Mouse (Mus musculus): ENCODE measurements around the gene Rab11fip3. TPM values are rescaled to one million over a fixed set of nuclear protein-coding genes. Genes with fewer than 3 reads are reported as not detected.

Gene Rab11fip3
- polyA plus RNA-seq, 1 experiment: 41.3 TPM

GRCm38 (mm10) chr17:25944366-25945163 lies 124.8 kb downstream of the Rab11fip3 start, which contains the start of the genes Pigq and Nhlrc4:
Pigq (minus strand) TSS chr17:25944936.
Nhlrc4 (minus strand) TSS chr17:25944961.
- DNase-seq (ENCODE audit: low read depth, low spot score): no peak
- 55% methylated on average over 6 of the region's 6 CpGs for WGBS

GRCm38 (mm10) chr17:25943769-25944168 lies 125.6 kb downstream of the Rab11fip3 start:
- DNase-seq (ENCODE audit: low read depth, low spot score): no peak
- WGBS: 85% methylated on average over 9 of the region's 9 CpGs

- DNase-seq (ENCODE audit: low read depth, low spot score): no peak
- 59% methylated on average over 3 of the region's 3 CpGs for WGBS
Observed at GRCm38 (mm10) chr17:25943221-25943620, 126.1 kb downstream of the Rab11fip3 start.

GRCm38 (mm10) chr17:25942597-25943151 lies 126.7 kb downstream of the Rab11fip3 start:
- 50% methylated on average over 2 of the region's 2 CpGs for WGBS
- no peak for DNase-seq (ENCODE audit: low read depth, low spot score)

- DNase-seq (ENCODE audit: low read depth, low spot score): no peak
- 2% methylated on average over 54 of the region's 54 CpGs for WGBS
Observed at GRCm38 (mm10) chr17:25941511-25942241, 127.7 kb downstream of the Rab11fip3 start.

Other genes with a start within 250 kb of the Rab11fip3 start
- 30.4 and 39.6 TPM in 2 replicates for gene Wdr24, start 245.9 kb downstream of the Rab11fip3 start, polyA plus RNA-seq (2012; rRNA removed)
- 48.8 and 54.5 TPM in 2 replicates for gene Jmjd8, start 240.7 kb downstream of the Rab11fip3 start, polyA plus RNA-seq (2012; rRNA removed)
- gene Stub1, start 236.2 kb downstream of the Rab11fip3 start, polyA plus RNA-seq (2012; rRNA removed): 155 and 157 TPM in 2 replicates
- 4.1 and 4.6 TPM in 2 replicates for gene Rhbdl1, start 232.3 kb downstream of the Rab11fip3 start, polyA plus RNA-seq (2012; rRNA removed)
- gene Gm20683, start 227.8 kb downstream of the Rab11fip3 start, polyA plus RNA-seq (2012; rRNA removed): 22.2 and 32.3 TPM in 2 replicates
- gene Rhot2, start 224.7 kb downstream of the Rab11fip3 start, polyA plus RNA-seq (2012; rRNA removed): 59.9 and 83.1 TPM in 2 replicates
- 18.6 and 19.8 TPM in 2 replicates for gene Wdr90, start 208.1 kb downstream of the Rab11fip3 start, polyA plus RNA-seq (2012; rRNA removed)
- 39.8 and 49.0 TPM in 2 replicates for gene Mcrip2, start 200.8 kb downstream of the Rab11fip3 start, polyA plus RNA-seq (2012; rRNA removed)
- gene Mettl26, start 194.5 kb downstream of the Rab11fip3 start, polyA plus RNA-seq (2012; rRNA removed): 78.7 and 115 TPM in 2 replicates
- 0.78 and 1.0 TPM in 2 replicates for gene Wfikkn1, start 188.7 kb downstream of the Rab11fip3 start, polyA plus RNA-seq (2012; rRNA removed)
- gene Rab40c, start 149.8 kb downstream of the Rab11fip3 start, polyA plus RNA-seq (2012; rRNA removed): 38.0 and 40.7 TPM in 2 replicates
- gene Pigq, start 124.6 kb downstream of the Rab11fip3 start, polyA plus RNA-seq (2012; rRNA removed): 73.7 and 90.3 TPM in 2 replicates
- not detected in 2 replicates for gene Nhlrc4, start 124.6 kb downstream of the Rab11fip3 start, polyA plus RNA-seq (2012; rRNA removed)
- not detected in 2 replicates for gene A930017K11Rik, start 117.0 kb downstream of the Rab11fip3 start, polyA plus RNA-seq (2012; rRNA removed)
- 26.1 and 44.5 TPM in 2 replicates for gene Capn15, start 83.8 kb downstream of the Rab11fip3 start, polyA plus RNA-seq (2012; rRNA removed)
- 25.1 and 39.0 TPM in 2 replicates for gene Decr2, start 20.8 kb upstream of the Rab11fip3 start, polyA plus RNA-seq (2012; rRNA removed)
- 14.1 and 14.5 TPM in 2 replicates for gene Nme4, start 26.0 kb upstream of the Rab11fip3 start, polyA plus RNA-seq (2012; rRNA removed)
- 222 and 309 TPM in 2 replicates for gene Tmem8, start 43.7 kb upstream of the Rab11fip3 start, polyA plus RNA-seq (2012; rRNA removed)
- gene Mrpl28, start 53.9 kb upstream of the Rab11fip3 start, polyA plus RNA-seq (2012; rRNA removed): 96.4 and 99.2 TPM in 2 replicates
- 16.4 and 17.6 TPM in 2 replicates for gene Axin1, start 69.1 kb upstream of the Rab11fip3 start, polyA plus RNA-seq (2012; rRNA removed)
- 0.91 and 0.97 TPM in 2 replicates for gene Pdia2, start 129.5 kb upstream of the Rab11fip3 start, polyA plus RNA-seq (2012; rRNA removed)
- 3.1 and 3.7 TPM in 2 replicates for gene Rgs11, start 133.4 kb upstream of the Rab11fip3 start, polyA plus RNA-seq (2012; rRNA removed)
- 2.7 and 4.3 TPM in 2 replicates for gene Arhgdig, start 138.2 kb upstream of the Rab11fip3 start, polyA plus RNA-seq (2012; rRNA removed)
- 186 and 243 TPM in 2 replicates for gene Fam234a, start 174.7 kb upstream of the Rab11fip3 start, polyA plus RNA-seq (2012; rRNA removed)
- 13.2 and 18.0 TPM in 2 replicates for gene Luc7l, start 183.3 kb upstream of the Rab11fip3 start, polyA plus RNA-seq (2012; rRNA removed)

Measured in large intestine, adult 2 months (tissue).